Mouse (Mus musculus) liver, embryonic 14.5 days (tissue): ENCODE data around the gene Khdc4.

Experiments used
- CTCF ChIP-seq: IDR thresholded peaks from 2 replicates; pipeline ENCODE4 v1.5.1; 2016; ENCODE audit warnings: antibody characterized with exemption, low read depth, control low read depth
- EP300 ChIP-seq: IDR thresholded peaks from 2 replicates; pipeline ENCODE4 v1.6.1; 2016; ENCODE audit warnings: antibody characterized with exemption, low read depth

GRCm38 (mm10) chr3:88658441-88659127 lies 27.0 kb upstream of the Khdc4 start:
- TF ChIP-seq CTCF (no peak), EP300 (no peak)
